ENCODE assay signal across 21 mouse cellular contexts in the genomic region with DNA sequence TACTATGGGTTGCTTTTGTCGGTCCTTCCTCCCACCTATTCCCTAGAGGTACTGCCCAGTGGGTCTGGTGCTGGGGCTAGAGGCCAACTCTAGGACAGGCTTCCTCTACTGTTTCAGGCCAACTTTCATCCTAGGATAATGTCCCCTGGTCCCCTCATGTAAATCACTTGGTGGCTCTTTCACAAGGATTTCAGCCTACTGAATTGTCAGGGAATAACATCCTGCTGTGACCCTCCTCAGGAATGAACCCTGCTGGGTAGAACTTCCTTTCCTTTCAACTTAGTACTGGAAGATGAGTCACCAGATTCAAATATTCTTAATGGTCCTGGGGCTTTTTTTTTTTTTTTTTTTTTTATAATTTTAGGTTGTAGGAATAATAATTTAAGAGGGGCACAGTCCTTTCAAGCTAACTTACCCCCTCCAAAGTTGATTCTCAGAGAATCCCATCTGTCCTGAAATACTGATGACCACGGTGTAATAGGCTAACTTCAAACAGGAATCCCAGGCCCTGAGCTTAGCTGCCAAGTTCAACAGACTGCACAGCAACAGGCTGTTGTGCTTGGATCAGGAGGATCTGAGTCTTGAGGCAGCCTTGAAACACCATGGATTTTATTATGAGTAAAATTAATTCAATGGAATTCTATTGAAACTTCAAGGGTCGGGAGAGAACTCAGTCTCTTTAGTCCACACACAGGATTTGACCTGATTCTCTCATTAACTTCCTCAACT.
DNase-seq lines count a peak whose midpoint lies in the region; ATAC-seq lines count a peak whose summit lies in the region.
"Had no signal": no experiment of that assay in that cellular context is flagged by ENCODE, and none has a peak within 500 bp of the region (broad histone marks: within the 10 kb centered on the region; RNA-seq: fewer than 3 reads in every experiment).

No protein-coding gene starts in this region.

- no peak for ATAC-seq in forebrain, embryonic 13.5 days
- ATAC-seq in forebrain, embryonic 16.5 days: no peak
- ATAC-seq in heart, embryonic 15.5 days (replicated peaks; ENCODE audit: insufficient number of reproducible peaks, insufficient read depth, low FRiP score, low read depth): no peak
- no peak for ATAC-seq in neural tube, embryonic 13.5 days (ENCODE audit: low read depth)
- ATAC-seq: forebrain, postnatal 0 days; liver, postnatal 0 days had no signal

- no peaks in the 10 kb centered on the region for H3K9me3 ChIP-seq in forebrain, embryonic 13.5 days (replicated peaks)
- no peaks in the 10 kb centered on the region for H3K9me3 ChIP-seq in forebrain, embryonic 16.5 days (ENCODE audit: control insufficient read depth, low read length)
- H3K9me3 ChIP-seq in heart, embryonic 15.5 days (replicated peaks): no peaks in the 10 kb centered on the region
- H3K9me3 ChIP-seq in neural tube, embryonic 13.5 days: no peaks in the 10 kb centered on the region
- no peaks in the 10 kb centered on the region for H3K9me3 ChIP-seq in limb, embryonic 10.5 days (replicated peaks)
- H3K9me3 ChIP-seq: limb, embryonic 12.5 days; midbrain, embryonic 10.5 days had no signal

- no peaks in the 10 kb centered on the region for H3K36me3 ChIP-seq in forebrain, embryonic 13.5 days (ENCODE audit: poor library complexity, severe bottlenecking)
- H3K36me3 ChIP-seq in forebrain, embryonic 16.5 days (ENCODE audit: control insufficient read depth, insufficient read depth): no peaks in the 10 kb centered on the region
- H3K36me3 ChIP-seq in heart, embryonic 15.5 days: no peaks in the 10 kb centered on the region
- H3K36me3 ChIP-seq in neural tube, embryonic 13.5 days: no peaks in the 10 kb centered on the region
- no peaks in the 10 kb centered on the region for H3K36me3 ChIP-seq in limb, embryonic 10.5 days
- H3K36me3 ChIP-seq: limb, embryonic 12.5 days; midbrain, embryonic 10.5 days had no signal

- intact Hi-C loops in heart, postnatal 10 days (cut with DNase I): no loop called here

- 0 out of 2 replicates have a peak, but pooled peaks cover 7% of the 10 kb centered on the region for H3K4me1 ChIP-seq in forebrain, embryonic 13.5 days
- H3K4me1 ChIP-seq in forebrain, embryonic 16.5 days (replicated peaks; ENCODE audit: control insufficient read depth, insufficient read depth, low read length): no peaks in the 10 kb centered on the region
- H3K4me1 ChIP-seq in heart, embryonic 15.5 days (replicated peaks): peaks cover 4% of the 10 kb centered on the region; the same call in 1 of the 2 replicates
- peaks cover 7% of the 10 kb centered on the region; the same call in 1 of the 2 replicates for H3K4me1 ChIP-seq in neural tube, embryonic 13.5 days (replicated peaks)
- H3K4me1 ChIP-seq in limb, embryonic 10.5 days: peaks cover 45% of the 10 kb centered on the region

- no peak overlapping the region for H3K4me2 ChIP-seq in forebrain, embryonic 13.5 days
- H3K4me2 ChIP-seq in forebrain, embryonic 16.5 days (ENCODE audit: low read length): no peak overlapping the region
- H3K4me2 ChIP-seq in heart, embryonic 15.5 days: no peak overlapping the region
- H3K4me2 ChIP-seq in neural tube, embryonic 13.5 days: no peak overlapping the region
- H3K4me2 ChIP-seq: hindbrain, embryonic 14.5 days; limb, embryonic 12.5 days; liver, embryonic 11.5 days had no signal

- no peak for DNase-seq in heart, postnatal 10 days
- no peak for DNase-seq in neural tube, embryonic 10.5 days (ENCODE audit: extremely low spot score, low spot score)
- DNase-seq in testis, postnatal 10 days (ENCODE audit: low spot score): no peak
- DNase-seq in limb, embryonic 10.5 days (ENCODE audit: low spot score): no peak
- DNase-seq: adrenal gland, postnatal 10 days; cerebellum, adult 9-10 months; forebrain, postnatal 0 days; gastrocnemius, postnatal 14 days; kidney, adult 2 months; liver, postnatal 0 days; lung, postnatal 10 days; thymus, postnatal 14 days had no signal

- no peak overlapping the region for H3K9ac ChIP-seq in forebrain, embryonic 13.5 days
- no peak overlapping the region for H3K9ac ChIP-seq in forebrain, embryonic 16.5 days (replicated peaks; ENCODE audit: low read depth, low read length)
- no peak overlapping the region for H3K9ac ChIP-seq in heart, embryonic 15.5 days
- H3K9ac ChIP-seq in neural tube, embryonic 13.5 days: no peak overlapping the region
- H3K9ac ChIP-seq: forebrain, postnatal 0 days; hindbrain, embryonic 14.5 days; limb, embryonic 12.5 days; liver, postnatal 0 days had no signal

- H3K4me3 ChIP-seq in forebrain, embryonic 13.5 days: no peak overlapping the region
- H3K4me3 ChIP-seq in forebrain, embryonic 16.5 days (replicated peaks; ENCODE audit: low read length): no peak overlapping the region
- H3K4me3 ChIP-seq in heart, embryonic 15.5 days: no peak overlapping the region
- H3K4me3 ChIP-seq in neural tube, embryonic 13.5 days: no peak overlapping the region
- H3K4me3 ChIP-seq in limb, embryonic 10.5 days: no peak overlapping the region
- H3K4me3 ChIP-seq: limb, embryonic 12.5 days; midbrain, embryonic 10.5 days had no signal

- 48% methylated on average over 3 of the region's 3 CpGs for WGBS in forebrain, embryonic 13.5 days
- WGBS in forebrain, embryonic 16.5 days: 48% methylated on average over 3 of the region's 3 CpGs
- 47% methylated on average over 3 of the region's 3 CpGs for WGBS in heart, embryonic 15.5 days
- WGBS in neural tube, embryonic 13.5 days: 27% methylated on average over 3 of the region's 3 CpGs
- WGBS in limb, embryonic 10.5 days: 36% methylated on average over 3 of the region's 3 CpGs

- H3K27me3 ChIP-seq in forebrain, embryonic 13.5 days: no peaks in the 10 kb centered on the region
- H3K27me3 ChIP-seq in forebrain, embryonic 16.5 days (replicated peaks; ENCODE audit: control insufficient read depth, insufficient read depth, low read length): no peaks in the 10 kb centered on the region
- no peaks in the 10 kb centered on the region for H3K27me3 ChIP-seq in heart, embryonic 15.5 days
- no peaks in the 10 kb centered on the region for H3K27me3 ChIP-seq in neural tube, embryonic 13.5 days
- H3K27me3 ChIP-seq in limb, embryonic 10.5 days (ENCODE audit: low read depth, poor library complexity, severe bottlenecking): peaks cover 77% of the 10 kb centered on the region

- peak overlapping the region; percentile 40; the same call in 1 of the 2 replicates for H3K27ac ChIP-seq in forebrain, embryonic 13.5 days
- H3K27ac ChIP-seq in forebrain, embryonic 16.5 days (ENCODE audit: low read length): no peak overlapping the region
- peak overlapping the region; percentile 49 for H3K27ac ChIP-seq in heart, embryonic 15.5 days
- 0 out of 2 replicates have a peak overlapping the region, but pooled peaks have one; percentile 42 for H3K27ac ChIP-seq in neural tube, embryonic 13.5 days (replicated peaks)
- H3K27ac ChIP-seq in limb, embryonic 10.5 days: no peak overlapping the region
- H3K27ac ChIP-seq: hindbrain, embryonic 14.5 days; kidney, postnatal 0 days; limb, embryonic 12.5 days; midbrain, embryonic 10.5 days had no signal

Comparison
In these comparisons a context has a peak if more than half of its experiments do, and no peak if none do; other contexts are left out.
1. H3K27ac ChIP-seq: peak in forebrain, embryonic 13.5 days (single experiment), heart, embryonic 15.5 days (single experiment) and neural tube, embryonic 13.5 days (single experiment); none in forebrain, embryonic 16.5 days (single experiment) and limb, embryonic 10.5 days (single experiment).